Mouse (Mus musculus) adrenal gland, postnatal 36 days (tissue): Measurements from ENCODE around the gene Mamdc2. TPM values are rescaled to one million over a fixed set of nuclear protein-coding genes. Genes with fewer than 3 reads are reported as not detected.
"Not testable (repeated sequence)": the region's sequence is repeated elsewhere in the genome, so short reads cannot be mapped to it uniquely, and the experiment has no call there.

ENCODE experiments used
- DNase-seq, 2 experiments: peaks; one replicate each; pipeline ENCODE4 v3.0.0; 2021; ENCODE audit warnings: mixed read lengths in 1 of 2
- long read RNA-seq, 2 experiments: library from polyadenylated mRNA; stranded (forward); transcript quantifications; one replicate each; pipeline ENCODE4 v2.0.0; 2021; ENCODE audit warnings: borderline sequencing depth in 2 of 2
- total RNA-seq, 2 experiments: library from RNA; stranded (reverse); gene quantifications; 2 replicates each; pipeline ENCODE4 v1.2.3; 2021

Gene Mamdc2
- 1 to 10 TPM; 1.6 to 1.8 TPM for total RNA-seq
- long read RNA-seq, experiment 1 = 0 reads
- long read RNA-seq, experiment 2 = 0 reads

DNA sequence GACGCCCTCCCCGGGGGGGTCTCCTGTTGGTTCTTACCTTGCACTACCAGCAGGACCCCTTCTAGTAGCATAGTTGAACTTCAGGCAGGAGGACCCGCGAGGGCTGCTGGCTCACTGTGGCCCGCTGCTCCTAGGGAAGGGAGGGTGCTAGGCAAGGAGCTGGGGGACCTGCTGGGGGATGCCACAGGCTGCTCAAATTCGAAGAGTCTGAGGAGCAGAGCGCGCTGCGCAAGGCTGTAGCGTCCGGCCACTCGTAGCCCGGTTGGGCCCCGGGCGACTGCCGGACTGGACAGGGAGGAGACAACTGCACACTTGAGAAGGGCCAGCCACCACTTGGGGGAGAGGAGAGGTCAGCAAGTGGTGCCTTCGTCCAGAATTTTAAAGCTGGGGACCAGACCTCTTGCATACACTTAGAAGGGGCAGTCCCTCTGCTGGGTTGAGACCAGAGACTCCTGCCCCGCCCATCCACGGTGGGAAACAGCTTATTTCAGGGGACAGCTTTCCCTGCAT lies at the start of gene Mamdc2:
TSS of gene Mamdc2 (minus strand) at position 455 of the 510 bp plus-strand sequence.
- DNase-seq = peak; percentile 7 to 19

DNA sequence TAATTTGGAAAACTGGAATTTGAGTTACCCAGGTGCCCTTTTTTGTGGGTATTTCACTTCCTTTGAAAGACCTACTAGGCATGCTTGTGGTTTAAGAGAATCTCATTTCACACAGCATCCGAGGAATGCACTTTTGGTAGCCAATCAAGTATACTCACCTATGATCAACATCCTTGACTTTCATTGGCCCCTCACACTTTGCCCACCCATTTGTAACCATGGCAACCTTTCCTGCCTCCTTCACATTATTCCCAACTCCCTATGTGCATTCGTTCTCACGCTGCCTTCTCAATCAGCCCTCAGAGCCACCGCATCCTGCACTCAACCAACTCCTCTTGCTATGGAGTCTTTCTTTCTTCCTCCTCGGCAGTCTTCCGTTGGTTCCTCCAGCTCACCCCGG lies 49.8 kb upstream of the Mamdc2 start:
- no peak for DNase-seq

DNA sequence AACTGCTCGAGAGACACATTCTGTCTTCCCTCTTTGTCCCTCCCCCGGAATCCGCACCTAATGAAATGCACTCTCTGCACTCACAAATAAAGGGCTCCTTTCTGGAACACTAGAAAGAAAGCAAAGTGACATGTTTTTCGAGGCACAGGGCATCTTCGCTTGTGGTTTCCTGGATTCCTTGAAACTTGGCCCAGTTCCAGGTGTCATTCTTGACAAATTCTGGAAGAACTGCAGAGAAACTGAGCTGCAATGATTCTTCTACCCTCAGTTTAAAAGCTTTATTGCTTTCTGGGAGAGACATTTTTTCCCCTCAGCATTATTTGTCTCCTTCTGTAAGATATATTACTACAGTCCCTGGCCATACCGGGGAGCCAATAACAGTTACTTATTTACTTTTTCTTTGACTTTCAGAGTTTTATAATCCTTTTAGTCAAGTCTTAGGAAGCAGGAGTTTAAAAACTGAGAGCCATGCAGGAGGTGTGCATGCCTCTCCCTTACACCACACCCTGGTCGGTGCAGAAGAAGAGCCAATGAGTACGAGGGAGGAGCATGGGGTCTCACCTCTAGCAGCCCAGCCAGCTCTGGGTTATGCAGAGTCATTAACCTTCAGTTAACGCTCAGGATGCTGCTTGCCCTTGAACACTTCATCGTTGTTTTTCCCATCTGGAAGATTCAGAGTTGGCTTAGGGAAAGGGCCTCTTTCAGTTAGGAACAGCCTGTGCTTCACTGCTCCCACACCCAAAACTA lies 49.1 kb upstream of the Mamdc2 start:
- DNase-seq = no peak

DNA sequence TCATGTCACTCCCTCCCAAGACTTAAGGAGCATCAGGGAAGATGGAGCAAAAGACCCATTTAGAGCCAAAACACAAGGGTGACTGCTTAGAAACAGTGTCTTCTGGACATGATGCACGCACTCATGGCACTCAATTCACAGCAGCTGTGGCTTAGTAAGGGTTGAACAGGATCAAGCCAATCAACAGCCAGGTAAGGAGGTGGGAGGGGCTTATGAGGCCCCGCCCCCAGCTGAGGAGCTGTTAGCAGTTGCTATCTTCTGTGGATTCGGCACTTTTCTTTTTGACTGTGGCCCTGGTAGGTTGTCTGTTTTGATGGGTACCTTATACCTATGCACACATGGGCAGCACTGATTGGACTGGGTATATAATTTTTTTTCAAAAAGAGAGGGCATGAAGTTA lies 48.3 kb upstream of the Mamdc2 start:
- no peak for DNase-seq

DNA sequence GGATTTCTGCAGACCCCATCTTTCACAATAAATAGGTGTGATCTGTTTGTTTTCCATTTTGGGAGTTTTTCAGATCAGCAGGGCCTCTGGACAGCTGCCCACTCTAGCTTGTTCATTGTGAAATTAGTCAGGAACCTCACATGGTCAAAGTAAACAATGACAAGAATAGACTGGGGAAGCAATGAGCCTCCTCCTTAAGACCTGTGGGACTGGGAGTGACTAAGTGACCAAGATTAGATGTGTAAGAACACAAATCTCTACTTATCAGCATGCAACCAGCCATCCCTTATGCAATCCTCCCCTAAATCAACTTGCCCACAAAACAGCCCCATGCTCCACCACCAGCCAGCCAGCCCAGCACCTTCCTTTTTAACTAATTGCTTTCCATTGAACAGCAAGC lies 44.4 kb upstream of the Mamdc2 start:
- no peak for DNase-seq

DNA sequence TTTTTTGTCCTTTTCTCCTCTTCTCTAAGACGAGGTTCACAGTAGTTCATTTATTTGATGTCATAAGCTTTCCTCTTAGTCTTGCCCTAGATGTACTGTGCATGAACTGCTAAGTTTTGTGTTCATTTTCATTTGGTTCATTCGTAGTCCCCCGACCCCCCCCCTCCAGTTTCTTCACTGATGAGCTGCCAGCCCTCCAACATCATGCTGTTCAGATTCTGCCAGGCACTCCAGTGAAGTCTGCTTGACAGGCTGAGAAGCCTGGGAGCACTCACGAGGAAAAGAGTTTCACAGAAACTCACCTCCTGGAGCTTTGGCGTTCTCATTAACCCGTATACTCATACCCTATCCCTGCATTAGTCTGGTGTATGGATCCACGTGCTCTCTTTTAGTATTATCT lies 42.5 kb upstream of the Mamdc2 start:
- DNase-seq = not testable (repeated sequence)

DNA sequence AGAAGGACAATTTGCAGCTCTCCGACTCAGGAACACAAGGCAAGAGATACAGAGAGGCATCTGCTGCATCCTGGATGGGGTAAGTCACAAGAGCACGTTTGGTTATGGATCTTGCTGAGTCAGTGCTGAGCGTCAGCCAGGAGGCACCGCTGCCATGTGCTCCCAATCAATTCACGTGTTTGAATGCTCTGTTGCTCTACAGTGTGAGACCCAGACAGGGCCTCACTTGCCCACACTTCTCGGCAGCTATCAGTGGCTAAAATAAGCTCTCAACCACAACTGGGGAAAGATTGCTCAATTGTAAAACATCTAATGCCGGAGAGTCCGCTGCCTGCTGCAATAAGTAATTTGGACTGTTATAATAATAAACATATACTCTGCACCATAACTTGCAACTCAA lies 41.5 kb upstream of the Mamdc2 start:
- DNase-seq = no peak

DNA sequence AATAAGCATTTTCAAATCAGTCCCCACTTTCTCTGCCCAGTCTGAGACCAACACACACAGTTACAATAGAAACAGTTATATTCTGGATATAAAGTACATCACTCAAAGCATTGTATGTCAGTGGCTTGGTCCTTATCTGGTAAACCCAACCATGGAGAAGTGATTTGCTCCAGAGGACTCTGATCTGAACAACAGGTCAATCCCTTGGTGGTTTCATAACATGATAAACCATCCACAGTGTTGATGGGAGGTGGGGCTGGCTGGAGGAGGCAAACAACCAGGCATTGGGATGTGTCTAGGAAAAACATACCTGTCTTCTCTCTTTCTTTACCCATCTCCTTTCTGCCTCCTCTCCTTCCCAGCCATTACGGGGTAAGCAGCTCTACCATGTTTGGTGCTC lies 39.2 kb upstream of the Mamdc2 start:
- DNase-seq = no peak

DNA sequence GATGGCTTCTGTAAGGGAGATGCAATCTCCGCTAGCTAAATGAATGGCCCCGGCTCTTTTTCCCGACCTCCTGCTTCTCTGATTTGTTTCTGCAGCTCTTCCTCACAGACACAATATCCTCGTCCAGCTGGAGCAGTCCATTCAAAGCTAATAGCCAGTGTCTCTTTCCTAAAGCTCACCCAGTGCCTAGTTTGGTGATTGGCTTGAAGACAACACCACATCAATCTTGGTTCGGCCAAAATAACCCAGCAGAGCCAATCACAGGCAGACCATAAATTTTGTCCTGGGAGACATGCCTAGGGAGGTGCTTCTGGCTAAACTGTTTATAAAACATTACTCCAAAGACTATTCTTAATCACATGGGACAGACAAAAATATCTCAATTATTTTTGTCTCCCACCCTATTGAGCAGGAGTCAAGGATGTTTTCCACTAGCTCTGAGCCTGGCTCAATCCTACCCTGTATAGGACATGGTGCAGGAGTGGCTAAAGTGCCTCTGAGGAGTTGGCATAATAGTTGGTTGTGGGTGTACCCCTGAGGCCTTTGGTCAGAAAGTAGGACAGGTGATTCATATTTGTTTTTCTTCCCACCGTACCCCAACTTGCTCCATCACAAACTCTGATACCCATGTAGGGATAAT lies 38.5 kb upstream of the Mamdc2 start:
- no peak for DNase-seq

DNA sequence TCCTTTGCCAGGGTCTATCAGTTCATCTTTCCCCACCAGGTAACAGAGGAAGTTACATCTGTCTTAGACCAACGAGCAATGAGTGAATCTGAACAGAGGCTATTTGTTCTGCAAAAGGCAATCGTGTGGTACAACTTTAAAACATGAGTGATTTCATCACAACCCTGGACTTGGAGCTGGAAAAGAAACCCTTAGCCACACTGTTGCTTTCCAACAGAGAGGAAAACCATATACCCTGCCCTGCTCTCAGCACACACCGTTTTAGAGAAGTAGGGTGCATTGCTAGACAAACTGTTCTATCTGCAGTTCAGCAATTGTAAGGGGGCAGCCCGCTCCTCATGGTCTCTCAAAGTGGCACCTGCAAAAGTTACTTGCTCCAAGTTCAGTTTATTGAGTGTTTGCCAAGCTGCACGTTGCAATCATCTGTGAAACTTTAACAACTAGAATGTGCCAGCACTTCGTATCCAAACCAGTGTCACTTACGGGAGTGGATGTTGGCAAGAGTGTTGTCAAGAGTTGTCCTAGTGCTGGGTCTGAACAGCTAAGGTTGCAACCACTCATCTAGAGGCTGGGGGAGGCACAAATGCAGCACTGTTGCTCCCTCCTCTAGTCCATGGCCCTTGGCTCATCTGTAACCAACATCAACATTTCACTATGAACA lies 37.8 kb upstream of the Mamdc2 start:
- DNase-seq = no peak

DNA sequence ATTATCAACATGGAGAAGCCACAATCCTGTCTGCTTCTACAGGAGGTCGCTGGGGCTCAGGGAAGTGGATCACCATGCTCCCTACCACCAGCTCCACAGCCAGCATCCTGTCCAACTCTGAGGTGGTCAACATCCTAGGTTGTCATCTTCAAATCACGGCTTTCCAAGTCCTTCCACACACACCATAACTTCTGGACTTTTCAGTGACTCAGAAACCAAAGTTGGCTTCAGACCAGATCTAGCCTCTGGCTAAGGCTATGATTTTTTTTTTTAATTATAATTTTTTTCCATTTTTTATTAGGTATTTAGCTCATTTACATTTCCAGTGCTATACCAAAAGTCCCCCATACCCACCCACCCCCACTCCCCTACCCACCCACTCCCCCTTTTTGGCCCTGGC lies 34.3 kb upstream of the Mamdc2 start:
- DNase-seq = not testable (repeated sequence)

DNA sequence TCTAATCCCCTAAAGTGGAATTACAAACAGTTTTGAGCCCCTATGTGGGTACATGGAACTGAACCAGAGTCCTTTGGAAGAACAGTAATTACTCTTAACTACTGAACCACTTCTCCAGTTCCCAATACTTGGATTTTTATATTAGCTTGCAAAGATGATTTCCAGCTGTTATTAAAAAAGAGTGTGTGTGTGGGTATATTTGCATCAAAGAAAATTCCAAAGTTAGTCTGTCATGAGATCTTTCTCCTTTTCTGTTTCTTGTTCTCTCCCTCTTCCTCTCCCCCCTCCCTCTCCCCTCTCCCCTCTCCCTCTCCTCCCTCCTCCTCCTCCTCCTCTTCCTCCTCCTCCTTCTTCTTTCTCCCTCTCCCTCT lies 31.3 kb upstream of the Mamdc2 start:
- DNase-seq = no peak

DNA sequence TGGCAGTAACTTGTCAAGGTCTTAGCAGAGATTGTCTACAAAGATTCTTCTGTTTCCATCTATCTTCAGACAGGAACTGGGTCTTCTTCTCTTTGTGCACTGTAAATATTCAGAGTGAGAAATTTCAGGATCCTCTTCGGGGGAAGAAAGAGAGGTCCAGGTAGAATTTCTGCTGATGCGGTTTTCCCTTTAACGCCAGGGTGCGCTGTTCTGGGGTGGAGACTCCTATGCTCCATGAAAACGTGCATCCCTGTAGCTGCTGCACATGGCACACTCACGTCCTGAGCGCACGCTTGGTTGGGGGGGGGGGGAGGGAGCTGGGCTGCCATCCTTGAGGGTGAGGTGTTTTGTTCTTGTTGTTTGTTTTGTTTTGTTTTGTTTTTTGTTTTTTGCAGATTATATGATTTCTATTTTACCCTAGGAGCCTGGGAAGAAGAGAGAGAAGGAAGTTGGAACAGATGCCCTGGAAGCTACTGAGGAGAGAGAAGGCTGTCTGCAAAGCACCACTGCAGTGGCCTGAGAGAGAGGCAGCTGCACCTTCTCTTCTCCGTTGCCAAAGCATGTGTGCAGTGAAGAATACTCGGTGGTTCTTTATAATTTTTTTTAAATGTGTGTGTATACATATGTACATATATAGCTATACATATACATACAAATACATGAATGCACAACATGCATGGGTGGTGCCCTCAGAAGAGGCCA lies 30.8 kb upstream of the Mamdc2 start:
- DNase-seq = peak; percentile 22 to 41

DNA sequence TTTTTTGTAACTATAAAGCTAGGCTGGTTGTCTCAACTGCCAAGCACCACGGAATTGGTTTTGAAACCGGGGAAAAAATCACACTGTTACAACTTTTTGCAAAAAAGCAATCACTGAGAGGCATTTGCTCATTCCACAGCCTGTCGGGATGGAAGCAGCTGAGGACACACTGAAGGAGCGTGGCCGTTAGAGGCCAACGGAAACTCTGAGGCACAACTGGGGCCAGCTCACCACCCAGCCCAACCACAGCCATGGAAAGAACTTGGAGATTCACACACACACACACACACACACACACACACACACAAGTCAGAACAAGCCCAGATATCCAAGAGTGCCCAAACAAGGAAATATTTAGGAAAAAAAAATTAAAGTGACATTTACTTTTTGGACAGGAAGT lies 29.6 kb upstream of the Mamdc2 start:
- DNase-seq = no peak

DNA sequence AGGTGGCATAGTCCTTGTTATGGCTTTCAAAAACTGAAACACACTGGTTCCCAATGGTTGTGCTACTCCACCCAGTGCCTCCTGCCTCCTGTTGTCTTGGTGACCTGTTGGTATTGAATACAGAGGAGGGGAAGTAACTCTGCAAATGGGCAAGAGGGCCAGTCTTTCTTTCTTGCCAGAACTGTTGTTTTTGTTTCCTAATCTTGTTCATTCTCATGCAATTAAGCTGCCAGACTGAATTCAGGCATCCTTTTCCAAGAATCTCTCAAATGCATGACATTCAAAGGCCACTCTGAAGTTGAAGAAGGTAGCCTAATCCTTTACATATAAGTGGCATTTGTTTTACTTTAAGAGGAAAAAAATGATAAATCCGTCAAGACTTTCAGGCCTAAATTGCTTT lies 19.6 kb upstream of the Mamdc2 start:
- no peak for DNase-seq

DNA sequence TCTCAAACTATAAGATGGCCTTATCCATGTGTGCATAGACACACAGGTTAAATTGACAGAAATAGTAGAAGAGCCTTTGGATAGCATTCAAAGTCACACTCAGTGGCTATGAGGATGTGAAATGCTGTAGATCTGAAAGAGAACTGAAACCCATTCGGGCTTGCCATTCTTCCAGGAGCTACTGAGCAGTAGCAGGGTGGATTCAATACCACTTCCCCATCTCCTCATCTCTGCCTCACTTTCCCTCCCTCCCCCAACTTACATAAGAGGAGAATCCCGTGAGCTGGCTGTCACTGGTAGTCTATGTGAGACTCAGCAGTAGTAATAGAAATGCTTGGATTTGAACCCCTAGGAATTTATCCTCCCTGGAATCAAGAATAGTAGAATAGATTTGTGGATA lies 18.8 kb upstream of the Mamdc2 start:
- no peak for DNase-seq

DNA sequence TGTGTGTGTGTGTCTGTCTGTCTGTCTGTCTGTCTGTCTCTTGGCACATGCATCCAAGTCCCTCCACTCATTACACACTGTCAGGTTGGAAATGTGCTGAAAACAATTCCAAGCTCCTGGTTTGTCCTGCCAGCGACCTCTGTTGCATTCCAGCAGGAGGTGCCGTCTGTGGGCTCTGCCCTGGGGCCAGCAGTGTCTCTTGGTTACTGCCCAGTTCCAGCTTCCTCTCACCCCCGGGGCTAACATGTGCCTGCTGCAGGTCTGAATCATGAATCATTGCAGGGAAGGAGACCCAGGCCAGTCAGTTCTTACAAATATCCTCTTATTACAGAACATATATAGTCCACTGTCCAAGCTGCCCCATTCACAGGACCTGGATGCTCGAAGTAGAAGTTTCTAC lies 9.2 kb upstream of the Mamdc2 start:
- DNase-seq = no peak

DNA sequence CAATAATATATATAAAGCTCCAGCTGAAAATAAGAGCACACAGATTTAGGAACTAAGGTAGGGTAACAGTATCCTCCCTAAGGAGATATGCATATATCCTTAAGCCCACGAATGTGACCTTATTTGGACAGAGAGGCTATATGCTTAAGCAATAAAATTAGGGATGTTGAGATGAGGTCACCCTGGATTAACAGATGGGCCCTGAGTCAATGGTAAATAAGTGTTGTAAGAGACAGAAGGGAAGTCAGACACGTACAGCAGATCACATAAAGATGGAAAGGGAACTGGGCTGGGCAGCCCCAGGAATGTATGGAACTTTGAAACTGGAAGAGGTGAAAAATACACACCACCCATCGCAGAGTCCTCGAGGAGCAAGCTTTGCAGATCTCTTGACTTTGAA lies 3.1 kb upstream of the Mamdc2 start:
- no peak for DNase-seq

DNA sequence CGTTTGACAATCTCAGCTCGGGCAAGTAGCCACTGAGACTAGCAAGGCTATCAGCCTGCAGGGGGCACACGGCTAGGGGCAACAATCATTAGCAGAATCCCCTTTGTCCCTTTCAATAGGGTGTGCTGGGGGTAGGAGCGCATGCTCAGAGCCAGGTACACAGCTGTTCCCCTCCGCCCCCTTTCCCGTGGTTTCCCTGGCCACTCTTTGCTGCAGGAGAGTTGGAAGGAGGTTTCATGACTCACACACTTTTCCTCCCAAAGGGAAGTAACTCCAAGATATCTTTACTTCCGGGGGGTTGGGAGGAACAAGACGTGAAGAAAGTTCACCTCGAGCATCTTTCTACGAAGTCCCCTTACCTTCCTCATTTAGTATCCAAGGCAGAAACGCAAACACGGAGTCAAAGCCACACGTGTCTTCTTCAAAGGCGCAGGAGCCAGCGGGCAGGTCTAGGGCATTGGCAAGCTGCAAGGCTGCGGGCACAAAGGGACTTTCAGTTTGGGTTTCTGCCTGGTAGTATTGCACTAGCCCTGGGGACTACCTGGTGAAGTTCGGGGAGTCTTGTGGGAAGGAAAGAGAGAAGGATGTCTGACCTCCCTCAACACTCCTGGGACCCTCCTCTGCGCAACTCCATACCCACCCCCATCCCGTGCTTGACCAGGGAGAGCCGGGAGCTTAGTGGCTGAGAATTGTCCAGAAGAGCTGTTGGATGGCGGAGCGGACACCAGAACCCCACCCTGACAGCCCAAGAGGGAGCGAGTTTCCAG lies 838 bp downstream of the Mamdc2 start:
- peak; percentile 12 to 27 for DNase-seq

DNA sequence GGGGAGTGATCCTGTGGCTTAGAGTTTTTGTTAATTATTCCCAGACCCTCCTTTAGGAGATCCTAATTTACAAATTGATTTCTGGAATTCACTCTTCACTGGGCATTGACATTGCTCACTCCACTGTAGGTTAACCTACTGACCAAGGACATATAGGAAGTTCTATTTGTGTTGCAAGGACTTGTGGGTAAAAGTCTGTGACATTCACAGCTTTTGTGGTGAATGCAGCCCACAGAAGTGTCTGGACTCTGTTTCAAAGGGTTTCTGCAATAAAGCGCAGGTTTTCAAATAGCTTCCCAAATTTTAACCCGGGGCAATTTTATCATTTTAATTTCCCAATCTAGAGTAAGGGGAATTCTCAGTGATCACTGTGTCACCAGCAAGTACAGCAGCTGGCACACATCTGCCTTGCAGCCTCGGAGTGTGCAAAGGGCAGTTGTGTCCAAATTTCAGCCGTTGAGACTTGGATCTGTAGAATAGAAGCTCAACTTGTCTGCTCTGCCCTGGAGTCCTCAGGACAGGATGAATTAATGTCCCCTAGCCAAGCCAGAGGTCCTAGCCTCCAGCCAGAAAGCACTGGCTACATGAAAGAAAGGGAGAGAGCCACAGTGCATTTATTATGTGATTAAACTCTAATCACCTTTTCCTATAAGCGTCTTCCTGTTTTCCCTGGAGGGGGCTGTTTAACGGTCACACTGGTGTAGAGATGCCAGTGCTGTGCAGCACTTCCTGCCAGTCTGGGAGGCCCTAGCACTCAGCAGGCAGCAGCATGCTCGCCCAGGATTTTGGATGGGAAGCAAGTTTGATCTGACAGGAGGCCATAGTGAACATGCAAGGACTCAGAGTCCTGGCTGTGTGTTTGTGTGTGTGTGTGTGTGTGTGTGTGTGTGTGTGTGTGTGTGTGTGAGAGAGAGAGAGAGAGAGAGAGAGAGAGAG lies 3.1 kb downstream of the Mamdc2 start:
- DNase-seq = no peak

DNA sequence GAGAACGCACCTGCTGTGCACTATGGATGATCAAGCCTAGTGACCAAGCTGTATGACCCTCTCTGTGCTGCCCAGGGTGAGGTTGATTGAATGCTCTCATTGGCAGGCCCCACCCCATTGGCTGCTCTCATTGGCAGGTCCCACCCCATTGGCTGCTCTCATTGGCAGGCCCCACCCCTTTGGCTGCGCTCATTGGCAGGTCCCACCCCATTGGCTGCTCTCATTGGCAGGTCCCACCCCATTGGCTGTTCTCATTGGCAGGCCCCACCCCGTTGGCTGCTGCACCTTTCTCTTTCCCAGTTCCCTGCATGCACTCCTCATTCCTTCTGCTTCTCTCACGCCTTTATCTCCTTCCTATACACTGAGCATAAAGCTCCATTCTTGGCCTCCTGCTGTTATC lies 12.5 kb downstream of the Mamdc2 start:
- no peak for DNase-seq
